ENCODE assay signal across 9 mouse cellular contexts in the genomic region with DNA sequence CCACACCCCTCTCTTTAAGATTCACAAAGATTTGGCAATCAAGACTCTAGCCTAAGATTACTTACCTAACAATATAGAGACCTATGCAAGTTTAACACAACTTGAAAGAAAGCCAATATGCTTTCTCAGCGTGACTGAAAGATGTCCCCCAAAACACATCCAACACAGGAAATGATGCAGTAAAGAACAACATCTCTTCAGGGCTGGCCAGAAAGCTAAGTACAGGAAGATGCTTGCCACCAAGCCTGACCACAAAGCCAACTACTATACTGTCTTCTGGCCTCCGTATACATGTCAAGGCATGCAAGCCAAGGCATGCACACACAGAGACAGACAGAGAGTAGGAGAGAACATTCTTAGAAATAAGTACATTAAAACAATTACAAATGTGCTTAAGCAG. TPM values are rescaled to one million over a fixed set of nuclear protein-coding genes. Genes with fewer than 3 reads are reported as not detected.
A peak's percentile ranks its signal among the peaks of the same experiment; 100 is the strongest.
DNase-seq lines count a peak whose midpoint lies in the region; ATAC-seq and TF ChIP-seq lines count a peak whose summit lies in the region.
"Had no signal": no experiment of that assay in that cellular context is flagged by ENCODE, and none has a peak within 500 bp of the region (broad histone marks: within the 10 kb centered on the region; RNA-seq: fewer than 3 reads in every experiment).

No protein-coding gene starts in this region.

- H3K36me3 ChIP-seq in C2C12 (ENCODE audit: control insufficient read depth, insufficient read depth), result peaks cover 6% of the 10 kb centered on the region
- H3K36me3 ChIP-seq in forebrain, embryonic 13.5 days (ENCODE audit: poor library complexity, severe bottlenecking), result no peaks in the 10 kb centered on the region
- H3K36me3 ChIP-seq in liver, embryonic 16.5 days (ENCODE audit: control insufficient read depth, insufficient read depth), result no peaks in the 10 kb centered on the region

- peaks cover 26% of the 10 kb centered on the region for H3K4me1 ChIP-seq in forebrain, embryonic 13.5 days
- peaks cover 19% of the 10 kb centered on the region for H3K4me1 ChIP-seq in liver, embryonic 16.5 days (ENCODE audit: control insufficient read depth, low read depth, low read length)

- H3K4me3 ChIP-seq in C2C12 (ENCODE audit: insufficient read depth, poor library complexity, severe bottlenecking), result peak overlapping the region; percentile 68
- H3K4me3 ChIP-seq in forebrain, embryonic 13.5 days, result peak overlapping the region; percentile 98
- H3K4me3 ChIP-seq in liver, embryonic 16.5 days (ENCODE audit: low read depth, low read length), result peak overlapping the region; percentile 92

- H3K27ac ChIP-seq in forebrain, embryonic 13.5 days, result no peak overlapping the region
- no peak overlapping the region for H3K27ac ChIP-seq in liver, embryonic 16.5 days (ENCODE audit: low read length)

- no peaks in the 10 kb centered on the region for H3K9me3 ChIP-seq in forebrain, embryonic 13.5 days (replicated peaks)
- no peaks in the 10 kb centered on the region for H3K9me3 ChIP-seq in liver, embryonic 16.5 days (replicated peaks; ENCODE audit: control insufficient read depth, low read length)

- peaks cover 65% of the 10 kb centered on the region for H3K79me3 ChIP-seq in C2C12 (ENCODE audit: low read depth)

- peak; percentile 50 for DNase-seq in heart, adult 11 months
- DNase-seq in heart, postnatal 4 days, result no peak
- no peak for DNase-seq in embryo, embryonic 9.5 days (ENCODE audit: extremely low spot score)
- no peak for DNase-seq in ovary, adult 18-20 months (ENCODE audit: low spot score)
- no peak for DNase-seq in embryo, embryonic 10.5 days (ENCODE audit: low spot score)
- DNase-seq: kidney, adult 9 months had no signal

- no peaks in the 10 kb centered on the region for H3K27me3 ChIP-seq in C2C12 (ENCODE audit: control insufficient read depth, insufficient read depth, insufficient read length)
- no peaks in the 10 kb centered on the region for H3K27me3 ChIP-seq in forebrain, embryonic 13.5 days
- no peaks in the 10 kb centered on the region for H3K27me3 ChIP-seq in liver, embryonic 16.5 days (ENCODE audit: control insufficient read depth, insufficient read depth, low read depth, low read length)

- no peak overlapping the region for H3ac ChIP-seq in C2C12 (ENCODE audit: control insufficient read depth, insufficient read length, low read depth)

- H3K9ac ChIP-seq in forebrain, embryonic 13.5 days, result peak overlapping the region; percentile 96; the same call in 1 of the 2 replicates
- H3K9ac ChIP-seq in liver, embryonic 16.5 days (ENCODE audit: low read depth, low read length), result no peak overlapping the region

- H3K79me2 ChIP-seq in C2C12 (ENCODE audit: control insufficient read depth, insufficient read depth), result peaks cover 71% of the 10 kb centered on the region

- peak overlapping the region; percentile 79 for H3K4me2 ChIP-seq in forebrain, embryonic 13.5 days
- H3K4me2 ChIP-seq in liver, embryonic 16.5 days (ENCODE audit: low read depth, low read length), result peak overlapping the region; percentile 73

- WGBS in forebrain, embryonic 13.5 days, result 94% methylated on average over 2 of the region's 2 CpGs
- 10% methylated on average over 2 of the region's 2 CpGs for WGBS in liver, embryonic 16.5 days (ENCODE audit: insufficient replicate concordance)

- ATAC-seq in forebrain, embryonic 13.5 days, result no peak
- no peak for ATAC-seq in liver, embryonic 16.5 days (ENCODE audit: low read depth)

- TF ChIP-seq CTCF in C2C12 (IDR thresholded peaks at IDR 0.05; ENCODE audit: control insufficient read depth, insufficient read depth, insufficient read length), result no peak

TF ChIP-seq in C2C12, 6 proteins besides CTCF, POLR2A, EP300 and RAD21:
- TF ChIP-seq FOSL1 (IDR thresholded peaks at IDR 0.05; ENCODE audit: insufficient read depth, low read length, poor library complexity, severe bottlenecking) (no peak), MAX (IDR thresholded peaks at IDR 0.05) (no peak), CEBPB (IDR thresholded peaks at IDR 0.05; ENCODE audit: low read depth) (no peak), MYOG (IDR thresholded peaks at IDR 0.05; ENCODE audit: control insufficient read depth, extremely low read depth, insufficient read length) (no peak), MYOD1 (IDR thresholded peaks at IDR 0.05; ENCODE audit: control insufficient read depth, insufficient read length, low read depth) (no peak), USF1 (IDR thresholded peaks at IDR 0.05; ENCODE audit: low read depth) (no peak)

RNA-seq across cellular contexts. Expression of gene Pdcd6ip, which starts 2.0 kb away (rescaled TPM):
- 10 to 100 TPM; 92.7 to 96.5 TPM for total RNA-seq in heart, postnatal 4 days (2021)
- polyA plus RNA-seq in C2C12 (2012; fragmentation: generic; extraction: Trizol), result 62.5 TPM
- polyA plus RNA-seq in forebrain, embryonic 13.5 days (2015; fragmentation: Nextera tagmentation; extraction: Ambion mirVana), result 38.7 and 45.6 TPM in 2 replicates
- 38.9 and 42.5 TPM in 2 replicates for polyA plus RNA-seq in liver, embryonic 16.5 days (2015; fragmentation: Nextera tagmentation; extraction: Ambion mirVana)

RNA-seq across cellular contexts. Expression of gene Clasp2, which starts 35.2 kb away (rescaled TPM):
- 10 to 100 TPM; 44.5 to 48.5 TPM for total RNA-seq in heart, postnatal 4 days (2021)
- 8.8 TPM for polyA plus RNA-seq in C2C12 (2012; fragmentation: generic; extraction: Trizol)
- polyA plus RNA-seq in forebrain, embryonic 13.5 days (2015; fragmentation: Nextera tagmentation; extraction: Ambion mirVana), result 84.9 and 91.3 TPM in 2 replicates
- 8.7 and 9.3 TPM in 2 replicates for polyA plus RNA-seq in liver, embryonic 16.5 days (2015; fragmentation: Nextera tagmentation; extraction: Ambion mirVana)
